Mouse (Mus musculus): ENCODE results near the gene Ptges3. TPM values are rescaled to one million over a fixed set of nuclear protein-coding genes. Genes with fewer than 3 reads are reported as not detected.

Gene Ptges3
- polyA plus RNA-seq, 1 experiment from 2014 or later: 393 TPM

MicroRNAs within 50 kb of the gene (microRNA counts, 519-probe panel; counts per million panel counts)
- not detected for microRNA mmu-miR-677

Small RNA genes within 50 kb of the gene (microRNA-seq; reads per million reads assigned to microRNA genes)
- gene Mir677: 21.6 reads per million, percentile 36 among the genes with 10 or more reads in this experiment

Other genes with a start within 250 kb of the Ptges3 start
- gene Rdh19, start 209.0 kb upstream of the Ptges3 start, polyA plus RNA-seq (2014; fragmentation: Nextera tagmentation; extraction: Ambion mirVana): not detected in 2 replicates
- not detected in 2 replicates for gene Rdh16f2, start 192.5 kb upstream of the Ptges3 start, polyA plus RNA-seq (2014; fragmentation: Nextera tagmentation; extraction: Ambion mirVana)
- not detected in 2 replicates for gene Rdh7, start 170.1 kb upstream of the Ptges3 start, polyA plus RNA-seq (2014; fragmentation: Nextera tagmentation; extraction: Ambion mirVana)
- gene Sdr9c7, start 160.4 kb upstream of the Ptges3 start, polyA plus RNA-seq (2014; fragmentation: Nextera tagmentation; extraction: Ambion mirVana): not detected in 2 replicates
- not detected in 2 replicates for gene Hsd17b6, start 51.3 kb upstream of the Ptges3 start, polyA plus RNA-seq (2014; fragmentation: Nextera tagmentation; extraction: Ambion mirVana)
- gene Prim1, start 43.8 kb upstream of the Ptges3 start, polyA plus RNA-seq (2014; fragmentation: Nextera tagmentation; extraction: Ambion mirVana): 36.9 and 39.3 TPM in 2 replicates
- gene Naca, start 23.4 kb upstream of the Ptges3 start, polyA plus RNA-seq (2014; fragmentation: Nextera tagmentation; extraction: Ambion mirVana): 558 and 592 TPM in 2 replicates
- gene Atp5b, start 24.3 kb downstream of the Ptges3 start, polyA plus RNA-seq (2014; fragmentation: Nextera tagmentation; extraction: Ambion mirVana): 2,242 and 2,471 TPM in 2 replicates
- 17.7 and 19.0 TPM in 2 replicates for gene Baz2a, start 32.6 kb downstream of the Ptges3 start, polyA plus RNA-seq (2014; fragmentation: Nextera tagmentation; extraction: Ambion mirVana)
- 7.7 and 8.2 TPM in 2 replicates for gene Rbms2, start 121.3 kb downstream of the Ptges3 start, polyA plus RNA-seq (2014; fragmentation: Nextera tagmentation; extraction: Ambion mirVana)
- gene Gls2, start 135.5 kb downstream of the Ptges3 start, polyA plus RNA-seq (2014; fragmentation: Nextera tagmentation; extraction: Ambion mirVana): 1.7 and 1.9 TPM in 2 replicates
- gene Spryd4, start 152.9 kb downstream of the Ptges3 start, polyA plus RNA-seq (2014; fragmentation: Nextera tagmentation; extraction: Ambion mirVana): 22.4 and 23.2 TPM in 2 replicates
- gene Mip, start 166.9 kb downstream of the Ptges3 start, polyA plus RNA-seq (2014; fragmentation: Nextera tagmentation; extraction: Ambion mirVana): 0.21 TPM in 1 of 2 replicates, not detected in the other
- 15.4 and 16.7 TPM in 2 replicates for gene Timeless, start 173.1 kb downstream of the Ptges3 start, polyA plus RNA-seq (2014; fragmentation: Nextera tagmentation; extraction: Ambion mirVana)
- gene Apon, start 195.1 kb downstream of the Ptges3 start, polyA plus RNA-seq (2014; fragmentation: Nextera tagmentation; extraction: Ambion mirVana): 0.19 TPM in 1 of 2 replicates, not detected in the other
- not detected in 2 replicates for gene Apof, start 209.7 kb downstream of the Ptges3 start, polyA plus RNA-seq (2014; fragmentation: Nextera tagmentation; extraction: Ambion mirVana)
- 20.4 and 20.5 TPM in 2 replicates for gene Stat2, start 211.6 kb downstream of the Ptges3 start, polyA plus RNA-seq (2014; fragmentation: Nextera tagmentation; extraction: Ambion mirVana)
- 0.25 and 0.28 TPM in 2 replicates for gene Il23a, start 239.8 kb downstream of the Ptges3 start, polyA plus RNA-seq (2014; fragmentation: Nextera tagmentation; extraction: Ambion mirVana)
- 17.7 and 19.2 TPM in 2 replicates for gene Pan2, start 244.4 kb downstream of the Ptges3 start, polyA plus RNA-seq (2014; fragmentation: Nextera tagmentation; extraction: Ambion mirVana)

All from hindbrain, embryonic 14.5 days (tissue).